Mouse (Mus musculus) cortical plate, adult 2 months (tissue): Measurements from ENCODE around the gene Bach1. TPM values are rescaled to one million over a fixed set of nuclear protein-coding genes. Genes with fewer than 3 reads are reported as not detected.
"Not testable (repeated sequence)": the region's sequence is repeated elsewhere in the genome, so short reads cannot be mapped to it uniquely, and the experiment has no call there.

Experiments used
- H3K27ac ChIP-seq: fragments of 200-500 bp; 2 replicates; pipeline ENCODE4 v1.5.1; 2012; ENCODE audit warnings: low read length, control low read depth, inconsistent platforms; ENCODE audit not compliant: insufficient read depth
- H3K4me1 ChIP-seq: fragments of 200-500 bp; 2 replicates; pipeline ENCODE4 v1.6.1; 2011; ENCODE audit warnings: low read length; ENCODE audit not compliant: control insufficient read depth, insufficient read depth
- H3K4me3 ChIP-seq: fragments of 200-500 bp; 2 replicates; pipeline ENCODE4 v1.5.1; 2011; ENCODE audit warnings: mild to moderate bottlenecking, low read length, control low read depth; ENCODE audit not compliant: insufficient read depth
- CTCF ChIP-seq: fragments of 200-500 bp; IDR thresholded peaks from 2 replicates; pipeline ENCODE4 v1.5.1; 2011; ENCODE audit warnings: mild to moderate bottlenecking, control low read depth, low read length; ENCODE audit not compliant: insufficient read depth; ENCODE audit errors: extremely low read depth
- POLR2A ChIP-seq: fragments of 200-500 bp; IDR thresholded peaks from 2 replicates; pipeline ENCODE4 v1.6.1; 2011; ENCODE audit warnings: mild to moderate bottlenecking, low read length, control low read depth; ENCODE audit not compliant: insufficient read depth; ENCODE audit errors: extremely low read depth
- polyA plus RNA-seq: library from polyadenylated mRNA; depleted of rRNA; stranded (reverse); fragments of >200 nt; gene quantifications from 2 replicates; pipeline ENCODE4 v1.2.3, GENCODE M21; 2012

Bach1 gene
- polyA plus RNA-seq, 1 experiment = 6.1 TPM

GRCm38 (mm10) chr16:87680912-87681634, 17.7 kb upstream of the Bach1 start:
- Histone ChIP-seq H3K4me3 (no peak overlapping the region), H3K27ac (no peak overlapping the region), H3K4me1 (no peaks in the 10 kb centered on the region; the same call in 1 of the 2 replicates)
- TF ChIP-seq CTCF (no peak), POLR2A (no peak)

- Histone ChIP-seq H3K4me3 (no peak overlapping the region), H3K4me1 (no peaks in the 10 kb centered on the region), H3K27ac (no peak overlapping the region)
- no peak for TF ChIP-seq CTCF
- no peak for TF ChIP-seq POLR2A
Measured at GRCm38 (mm10) chr16:87681848-87682247, 16.9 kb upstream of the Bach1 start.

- no peaks in the 10 kb centered on the region for H3K4me1 ChIP-seq
- no peak overlapping the region for H3K4me3 ChIP-seq
- no peak overlapping the region for H3K27ac ChIP-seq
- TF ChIP-seq POLR2A (no peak), CTCF (no peak)
Measured at GRCm38 (mm10) chr16:87686458-87686857, 12.3 kb upstream of the Bach1 start.

GRCm38 (mm10) chr16:87687346-87687745, 11.4 kb upstream of the Bach1 start:
- no peaks in the 10 kb centered on the region for H3K4me1 ChIP-seq
- no peak overlapping the region for H3K27ac ChIP-seq
- no peak overlapping the region for H3K4me3 ChIP-seq
- TF ChIP-seq POLR2A (no peak), CTCF (no peak)

- not testable (repeated sequence) for H3K4me3 ChIP-seq, H3K4me1 ChIP-seq, H3K27ac ChIP-seq
Measured at GRCm38 (mm10) chr16:87688328-87688727, 10.4 kb upstream of the Bach1 start.

- H3K27ac ChIP-seq, H3K4me1 ChIP-seq, H3K4me3 ChIP-seq: not testable (repeated sequence)
Measured at GRCm38 (mm10) chr16:87688823-87689222, 9.9 kb upstream of the Bach1 start.

GRCm38 (mm10) chr16:87689225-87689624, 9.5 kb upstream of the Bach1 start:
- TF ChIP-seq POLR2A = no peak
- TF ChIP-seq CTCF = no peak
- Histone ChIP-seq H3K4me1 (no peaks in the 10 kb centered on the region; the same call in 1 of the 2 replicates), H3K27ac (no peak overlapping the region), H3K4me3 (no peak overlapping the region)

- Histone ChIP-seq H3K27ac (no peak overlapping the region), H3K4me1 (no peaks in the 10 kb centered on the region; the same call in 1 of the 2 replicates), H3K4me3 (no peak overlapping the region)
- no peak for TF ChIP-seq POLR2A
- no peak for TF ChIP-seq CTCF
Measured at GRCm38 (mm10) chr16:87690506-87690905, 8.2 kb upstream of the Bach1 start.

GRCm38 (mm10) chr16:87691102-87691501, 7.6 kb upstream of the Bach1 start:
- no peak for TF ChIP-seq CTCF
- TF ChIP-seq POLR2A = no peak
- Histone ChIP-seq H3K4me3 (no peak overlapping the region), H3K27ac (no peak overlapping the region), H3K4me1 (no peaks in the 10 kb centered on the region; the same call in 1 of the 2 replicates)

GRCm38 (mm10) chr16:87692591-87692990, 6.2 kb upstream of the Bach1 start:
- TF ChIP-seq POLR2A = no peak
- TF ChIP-seq CTCF = no peak

GRCm38 (mm10) chr16:87697707-87698365, 909 bp upstream of the Bach1 start:
- Histone ChIP-seq H3K4me1 (no peaks in the 10 kb centered on the region; the same call in 1 of the 2 replicates), H3K4me3 (no peak overlapping the region; the same call in 1 of the 2 replicates), H3K27ac (no peak overlapping the region)
- no peak for TF ChIP-seq POLR2A
- TF ChIP-seq CTCF = no peak

More at GRCm38 (mm10) chr16:87692591-87692990, 6.2 kb upstream of the Bach1 start:
- H3K4me1 ChIP-seq = no peaks in the 10 kb centered on the region; the same call in 1 of the 2 replicates
- no peak overlapping the region for H3K4me3 ChIP-seq
- H3K27ac ChIP-seq = no peak overlapping the region
